Mouse (Mus musculus): Measurements from ENCODE around the gene Nrn1l.

GRCm38 (mm10) chr8:105933762-105934161 lies 40.4 kb downstream of the Nrn1l start, which contains the start of gene Ctrl:
- TF ChIP-seq POLR2A (IDR thresholded peaks at IDR 0.05; ENCODE audit: borderline replicate concordance, insufficient read depth, low read length) (no peak), CTCF (IDR thresholded peaks at IDR 0.05; ENCODE audit: borderline replicate concordance, insufficient read depth, low read depth, low read length) (no peak)
